Mouse (Mus musculus) embryonic facial prominence, embryonic 12.5 days (tissue): ENCODE results near the gene Cartpt. TPM values are rescaled to one million over a fixed set of nuclear protein-coding genes. Genes with fewer than 3 reads are reported as not detected.
"Not testable (repeated sequence)": the region's sequence is repeated elsewhere in the genome, so short reads cannot be mapped to it uniquely, and the experiment has no call there.

Experiments
- ATAC-seq: fragments of 200-750 bp; cut with Nextera tagmentation; 2 replicates; pipeline ENCODE4 v1.8.0; 2017; ENCODE audit not compliant: insufficient number of reproducible peaks, insufficient read depth, low FRiP score, low TSS enrichment
- H3K27ac ChIP-seq: fragments of 300-500 bp; sonication (generic); 2 replicates; pipeline ENCODE4 v1.5.1; 2016; ENCODE audit warnings: mild to moderate bottlenecking
- H3K27me3 ChIP-seq: fragments of 300-500 bp; sonication (generic); 2 replicates; pipeline ENCODE4 v1.6.1; 2016; ENCODE audit warnings: mild to moderate bottlenecking, moderate library complexity
- H3K36me3 ChIP-seq: fragments of 300-500 bp; sonication (generic); 2 replicates; pipeline ENCODE4 v1.6.1; 2016; ENCODE audit warnings: mild to moderate bottlenecking
- H3K4me1 ChIP-seq: fragments of 300-500 bp; sonication (generic); 2 replicates; pipeline ENCODE4 v1.6.1; 2016
- H3K4me2 ChIP-seq: fragments of 300-500 bp; sonication (generic); replicated peaks from 2 replicates; pipeline ENCODE4 v1.6.1; 2016; ENCODE audit warnings: mild to moderate bottlenecking, moderate library complexity
- H3K4me3 ChIP-seq: fragments of 300-500 bp; sonication (generic); 2 replicates; pipeline ENCODE4 v1.5.1; 2016; ENCODE audit warnings: mild to moderate bottlenecking
- H3K9ac ChIP-seq: fragments of 300-500 bp; sonication (generic); 2 replicates; pipeline ENCODE4 v1.6.1; 2016; ENCODE audit warnings: mild to moderate bottlenecking, moderate library complexity
- H3K9me3 ChIP-seq: fragments of 300-500 bp; sonication (generic); 2 replicates; pipeline ENCODE4 v1.6.1; 2016; ENCODE audit warnings: mild to moderate bottlenecking, moderate library complexity
- WGBS: fragments of 180-500 bp; shearing (Covaris S2); methylation state at CpG from one replicate; pipeline ENCODE4 v1.1.7; 2016; 5-methylcytosine and 5-hydroxymethylcytosine counted together
- polyA plus RNA-seq: library from polyadenylated mRNA; unstranded; fragments of >200 nt; fragmentation: Nextera tagmentation; extraction: Ambion mirVana; gene quantifications from 2 replicates; pipeline ENCODE4 v1.2.1, GENCODE M21; 2016

Cartpt gene
- polyA plus RNA-seq, 1 experiment from 2014 or later: 3.9 TPM

GRCm38 (mm10) chr13:99855229-99855628 is 45.7 kb downstream of the Cartpt start:
- no peak for ATAC-seq
- no peaks in the 10 kb centered on the region for H3K36me3 ChIP-seq
- no peak overlapping the region for H3K9ac ChIP-seq
- H3K4me3 ChIP-seq: no peak overlapping the region
- WGBS: 85% methylated on average over 5 of the region's 5 CpGs
- no peaks in the 10 kb centered on the region for H3K9me3 ChIP-seq
- H3K27me3 ChIP-seq: no peaks in the 10 kb centered on the region
- H3K4me1 ChIP-seq: no peaks in the 10 kb centered on the region
- no peak overlapping the region for H3K4me2 ChIP-seq
- no peak overlapping the region for H3K27ac ChIP-seq

DNA sequence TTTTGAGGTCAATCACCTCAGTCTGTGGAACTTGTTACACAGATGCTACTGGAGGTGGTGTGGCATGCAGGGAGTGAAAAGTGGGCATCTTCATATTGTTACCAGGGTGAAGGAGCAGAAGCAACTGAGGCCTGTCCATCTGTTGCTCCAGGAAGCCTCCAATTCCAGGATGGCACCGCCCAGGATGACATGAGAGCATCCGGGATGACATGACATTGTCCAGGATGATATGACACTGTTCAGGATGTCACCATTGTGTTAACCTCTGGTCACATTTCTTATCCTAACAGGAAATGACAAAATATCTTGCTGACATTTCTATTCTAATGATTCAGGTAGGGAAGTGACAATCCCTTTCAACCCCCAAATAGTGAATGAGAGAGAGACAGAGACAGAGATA is 47.8 kb downstream of the Cartpt start:
- Histone ChIP-seq H3K36me3 (no peaks in the 10 kb centered on the region), H3K9ac (no peak overlapping the region), H3K4me1 (no peaks in the 10 kb centered on the region), H3K4me3 (no peak overlapping the region), H3K27me3 (no peaks in the 10 kb centered on the region), H3K4me2 (no peak overlapping the region), H3K27ac (no peak overlapping the region), H3K9me3 (no peaks in the 10 kb centered on the region)
- WGBS: 94% methylated on average over 2 of the region's 2 CpGs
- ATAC-seq: no peak

DNA sequence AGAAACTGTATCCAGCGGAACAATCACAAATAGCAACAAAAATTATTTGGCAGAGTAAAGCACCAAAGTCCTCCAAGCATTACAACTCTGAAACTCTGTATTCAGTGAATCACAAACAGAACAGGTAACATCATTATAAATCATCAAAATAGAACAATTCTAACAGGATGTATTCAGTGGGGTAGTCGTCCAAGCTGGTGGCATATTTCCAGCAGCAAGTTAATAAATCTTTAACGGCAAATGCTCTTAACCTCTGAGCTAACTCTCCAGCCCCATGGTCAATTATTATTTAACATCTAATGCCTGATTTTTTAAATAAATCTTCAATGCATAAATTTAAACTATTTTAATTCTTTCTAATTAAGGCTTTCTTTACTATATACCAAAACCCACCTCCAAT is 48.5 kb downstream of the Cartpt start:
- ATAC-seq, H3K36me3 ChIP-seq, H3K4me1 ChIP-seq: not testable (repeated sequence)

DNA sequence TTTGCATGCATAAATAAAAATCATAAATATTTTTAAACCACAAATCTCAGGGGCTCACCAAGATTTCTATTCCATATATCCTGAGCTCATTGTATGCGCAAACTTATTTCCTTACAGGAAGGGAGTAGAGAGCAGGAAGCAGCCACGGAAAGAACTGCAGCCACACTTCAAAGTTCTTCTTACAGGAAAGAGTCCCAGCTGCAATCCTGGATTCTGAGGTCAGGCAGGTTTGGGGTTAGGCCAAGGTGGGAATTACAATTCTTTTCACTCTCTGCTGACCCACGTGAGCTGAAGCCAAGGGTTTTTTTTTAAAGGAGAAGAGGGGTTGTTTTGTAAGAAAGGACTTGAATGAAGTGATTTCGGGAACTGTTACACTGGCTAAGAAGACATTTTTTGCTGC is 49.9 kb downstream of the Cartpt start:
- H3K4me1 ChIP-seq: 0 out of 2 replicates have a peak, but pooled peaks cover 3% of the 10 kb centered on the region
- H3K9ac ChIP-seq: no peak overlapping the region
- H3K4me3 ChIP-seq: no peak overlapping the region
- no peak for ATAC-seq
- no peak overlapping the region for H3K27ac ChIP-seq
- H3K4me2 ChIP-seq: no peak overlapping the region
- WGBS: 39% methylated on average over 4 of the region's 4 CpGs
- H3K9me3 ChIP-seq: no peaks in the 10 kb centered on the region
- no peaks in the 10 kb centered on the region for H3K27me3 ChIP-seq
- no peaks in the 10 kb centered on the region for H3K36me3 ChIP-seq

More for the DNA sequence above, 48.5 kb downstream of the Cartpt start:
- H3K9ac ChIP-seq, H3K27me3 ChIP-seq, H3K27ac ChIP-seq, H3K4me3 ChIP-seq, H3K4me2 ChIP-seq, H3K9me3 ChIP-seq: not testable (repeated sequence)
- WGBS: 79% methylated on average over 3 of the region's 3 CpGs

DNA sequence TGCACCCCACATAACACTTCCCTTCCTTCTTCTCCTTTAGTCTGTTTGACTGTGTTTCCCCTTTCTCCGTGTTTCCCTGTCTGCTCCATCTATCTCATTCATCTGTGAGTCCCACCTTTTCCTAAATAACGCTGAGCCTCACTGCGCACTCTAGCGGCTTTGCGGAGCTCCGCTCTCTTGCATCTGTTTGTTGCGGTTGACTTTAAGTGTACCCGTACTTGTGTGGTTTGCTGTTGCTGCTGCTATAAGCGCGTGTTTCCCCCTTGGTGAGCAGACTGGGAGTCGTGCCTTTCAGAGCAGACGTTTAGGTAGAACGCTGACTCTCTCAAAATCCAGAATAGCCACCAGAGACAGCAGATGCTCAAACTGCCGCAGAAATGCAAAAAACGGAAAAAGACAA is 51.3 kb downstream of the Cartpt start:
- H3K27ac ChIP-seq: no peak overlapping the region
- no peaks in the 10 kb centered on the region for H3K9me3 ChIP-seq
- no peaks in the 10 kb centered on the region for H3K36me3 ChIP-seq
- no peak for ATAC-seq
- H3K9ac ChIP-seq: no peak overlapping the region
- 36% methylated on average over 15 of the region's 15 CpGs for WGBS
- H3K4me3 ChIP-seq: no peak overlapping the region
- no peaks in the 10 kb centered on the region for H3K27me3 ChIP-seq
- H3K4me2 ChIP-seq: no peak overlapping the region
- H3K4me1 ChIP-seq: 0 out of 2 replicates have a peak, but pooled peaks cover 3% of the 10 kb centered on the region

Other genes starting within 250 kb of the Cartpt start
- gene Mccc2, start 114.5 kb upstream of the Cartpt start, polyA plus RNA-seq: 49.2 and 55.1 TPM in 2 replicates
- 33.6 and 35.6 TPM in 2 replicates for gene Bdp1, start 203.0 kb upstream of the Cartpt start, polyA plus RNA-seq
- 247 and 257 TPM in 2 replicates for gene Serf1, start 206.9 kb upstream of the Cartpt start, polyA plus RNA-seq
- 57.7 and 59.5 TPM in 2 replicates for gene Smn1, start 223.8 kb upstream of the Cartpt start, polyA plus RNA-seq